Mouse (Mus musculus) c-Kit-positive CD71-positive TER-119-negative erythroid progenitor cells, embryonic 14.5 days (primary cell): ENCODE results near the gene Sytl3.
"Not testable (repeated sequence)": the region's sequence is repeated elsewhere in the genome, so short reads cannot be mapped to it uniquely, and the experiment has no call there.

Experiments used
- DNase-seq: peaks from one replicate; pipeline ENCODE4 v3.0.0-alpha.2; 2013; ENCODE audit warnings: low read depth

The Sytl3 gene

GRCm38 (mm10) chr17:6658801-6659200, at the start of gene Sytl3:
TSS of gene Sytl3 (plus strand) at chr17:6659093.
- not testable (repeated sequence) for DNase-seq

DNA sequence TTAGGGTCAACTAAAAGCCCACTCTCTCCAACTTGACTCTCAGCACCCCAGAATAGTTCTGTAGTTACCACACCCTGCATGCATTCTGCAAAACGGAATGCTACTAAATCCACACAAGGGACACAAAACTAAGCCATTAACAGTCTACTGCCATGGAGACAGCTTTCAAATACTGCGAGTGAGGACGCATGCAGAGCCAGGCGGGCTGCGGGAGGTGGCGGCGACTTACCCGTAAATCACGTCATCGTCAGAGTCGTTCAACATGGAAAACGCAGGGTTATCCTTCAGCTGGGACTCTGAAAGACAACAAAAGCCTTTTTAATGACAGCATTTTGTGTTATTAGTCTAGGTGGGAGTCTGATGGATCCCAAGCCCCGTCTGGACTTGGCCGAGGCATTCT, 45.4 kb upstream of the Sytl3 start:
- not testable (repeated sequence) for DNase-seq

GRCm38 (mm10) chr17:6614316-6614715, 44.6 kb upstream of the Sytl3 start:
- DNase-seq: not testable (repeated sequence)

DNA sequence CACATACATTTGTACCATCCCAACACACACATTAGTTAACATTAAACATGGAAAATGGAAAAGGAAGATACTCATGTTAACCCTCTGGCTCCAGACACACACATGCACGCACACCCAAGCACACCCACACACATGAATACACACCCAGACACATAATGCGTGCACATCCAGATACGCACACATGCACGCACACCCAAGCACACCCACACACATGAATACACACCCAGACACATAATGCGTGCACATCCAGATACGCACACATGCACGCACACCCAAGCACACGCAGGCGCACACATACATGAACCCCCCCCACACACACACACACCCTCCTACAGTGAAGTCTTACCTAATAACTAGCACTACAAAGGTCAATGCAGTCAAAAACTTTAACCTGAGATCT, 42.2 kb upstream of the Sytl3 start:
- DNase-seq: not testable (repeated sequence)

GRCm38 (mm10) chr17:6617689-6618400, 41.0 kb upstream of the Sytl3 start:
- DNase-seq: not testable (repeated sequence)

DNA sequence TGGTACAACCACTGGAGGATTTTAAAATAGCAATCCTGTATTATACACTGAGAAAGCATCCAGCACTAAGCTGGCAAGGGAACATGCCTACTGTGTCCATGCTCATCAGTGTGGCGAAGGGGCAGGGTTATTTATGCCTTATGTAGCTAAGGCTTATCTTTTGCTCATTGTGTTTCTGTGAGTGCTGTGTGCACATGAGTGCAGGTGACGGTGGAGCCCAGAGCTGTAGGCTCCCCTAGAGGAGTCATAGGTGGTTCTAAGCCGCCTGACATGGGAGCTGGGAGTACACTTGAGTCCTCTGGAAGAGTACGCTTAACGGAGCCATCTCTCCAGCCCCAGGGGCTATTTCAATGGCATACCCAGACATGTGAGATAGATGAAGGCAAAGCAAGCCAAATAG, 39.6 kb upstream of the Sytl3 start:
- not testable (repeated sequence) for DNase-seq

- DNase-seq: not testable (repeated sequence)
These were observed 38.9 kb upstream of the Sytl3 start for GRCm38 (mm10) chr17:6620035-6620434.

GRCm38 (mm10) chr17:6620730-6621451, 38.0 kb upstream of the Sytl3 start:
- DNase-seq: not testable (repeated sequence)

DNA sequence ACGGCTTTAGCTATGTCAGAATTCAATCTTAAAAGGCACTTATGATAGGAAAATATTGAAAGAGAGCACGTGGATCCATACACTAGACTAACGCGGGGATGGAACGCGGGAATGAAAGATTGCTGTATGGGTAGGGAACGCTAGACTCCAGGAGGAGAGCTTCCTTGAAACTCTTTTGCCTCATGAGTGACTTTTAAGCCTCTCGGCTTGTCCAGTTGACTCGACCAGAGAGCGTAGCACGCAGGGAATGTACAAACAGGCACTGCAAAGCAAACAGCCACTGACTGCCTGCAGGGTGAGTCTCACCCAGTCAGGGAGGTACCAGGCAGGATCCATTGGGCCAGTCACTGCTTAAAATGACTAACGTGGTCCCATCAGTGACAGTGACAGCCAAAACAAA, 36.9 kb upstream of the Sytl3 start:
- not testable (repeated sequence) for DNase-seq

DNA sequence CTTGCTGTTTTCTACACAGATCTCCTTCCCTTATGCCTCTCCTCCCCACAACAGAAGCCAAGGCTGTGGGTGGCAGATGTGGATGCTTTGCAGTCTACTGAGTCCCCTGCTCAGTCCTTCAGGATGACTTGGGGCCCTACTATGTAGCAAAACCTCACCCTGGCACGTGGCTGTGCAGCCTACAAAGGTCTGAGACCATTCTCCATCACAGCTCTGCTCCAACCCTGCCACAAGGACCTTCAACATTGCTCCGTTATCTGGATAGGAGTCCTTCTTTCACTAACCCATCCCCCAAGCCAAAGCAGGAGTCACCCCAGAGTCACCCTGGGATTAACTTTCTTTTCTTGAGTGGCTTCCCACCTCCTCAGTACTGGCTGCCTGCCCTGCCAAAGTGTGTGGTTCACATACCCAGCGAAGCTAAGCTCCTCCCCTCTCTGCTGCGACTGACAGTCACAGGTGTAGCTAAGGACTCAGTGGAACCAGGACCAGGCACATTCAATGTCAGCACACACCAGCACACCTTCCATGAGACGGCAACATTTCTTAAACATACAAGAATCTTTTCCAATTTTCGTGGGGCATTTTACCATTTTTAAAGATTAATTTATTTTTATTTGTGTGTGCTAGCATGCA, 33.9 kb upstream of the Sytl3 start:
- not testable (repeated sequence) for DNase-seq

- DNase-seq: not testable (repeated sequence)
These were observed 28.5 kb upstream of the Sytl3 start for GRCm38 (mm10) chr17:6630398-6630797.

- not testable (repeated sequence) for DNase-seq
These were observed 26.0 kb upstream of the Sytl3 start for GRCm38 (mm10) chr17:6632850-6633249.

GRCm38 (mm10) chr17:6635781-6636180, 23.1 kb upstream of the Sytl3 start:
- DNase-seq: not testable (repeated sequence)

GRCm38 (mm10) chr17:6636861-6637260, 22.0 kb upstream of the Sytl3 start:
- DNase-seq: no peak

- DNase-seq: not testable (repeated sequence)
These were observed 21.5 kb upstream of the Sytl3 start for GRCm38 (mm10) chr17:6637434-6637833.

DNA sequence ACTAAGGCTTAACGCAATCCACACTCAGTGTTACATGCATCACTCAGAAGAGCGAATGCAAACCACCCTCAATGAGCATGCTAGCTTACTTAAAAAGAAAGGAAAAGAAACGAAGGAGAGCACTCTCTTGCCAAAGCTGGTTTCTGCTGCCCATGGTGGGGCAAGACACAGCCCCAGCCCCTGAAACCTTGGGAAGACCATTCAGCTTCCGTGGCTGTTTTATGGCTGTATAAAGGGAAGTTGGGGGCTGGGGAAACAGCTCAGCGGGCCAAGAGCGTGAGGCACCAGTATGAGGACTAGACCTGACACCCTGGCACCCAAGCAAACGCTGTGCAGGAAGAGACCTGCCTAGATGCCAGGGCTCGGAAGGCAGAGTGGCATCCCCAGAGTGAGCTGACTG, 20.4 kb upstream of the Sytl3 start:
- DNase-seq: not testable (repeated sequence)

GRCm38 (mm10) chr17:6639486-6639885, 19.4 kb upstream of the Sytl3 start:
- not testable (repeated sequence) for DNase-seq

DNA sequence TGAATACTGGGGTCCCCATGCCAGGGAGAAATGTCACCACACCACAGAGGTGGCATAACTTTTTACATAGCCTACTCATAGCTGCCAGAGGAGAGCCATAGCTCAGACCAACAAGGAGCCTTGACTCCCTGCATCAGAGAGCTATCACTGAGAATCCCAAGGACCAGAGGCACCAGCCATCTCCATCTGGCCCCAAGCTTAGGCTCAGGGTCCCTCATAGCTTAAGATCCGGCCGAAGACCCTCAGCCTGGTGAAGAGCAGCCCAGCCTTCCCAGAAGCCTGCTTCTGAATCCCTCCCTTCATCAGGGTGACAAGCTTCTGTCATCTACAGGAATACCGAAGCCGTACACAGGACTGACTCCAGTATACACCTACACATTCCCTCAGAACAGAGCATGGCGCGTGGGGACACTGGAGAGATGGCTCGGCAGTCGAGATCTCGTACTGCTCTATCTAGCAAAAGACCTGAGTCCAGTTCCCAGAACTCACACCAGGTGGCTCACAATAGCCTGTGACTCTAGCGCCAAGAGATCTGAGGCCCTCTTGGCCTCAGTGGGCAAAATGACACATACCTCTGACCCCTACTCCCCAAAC, 18.8 kb upstream of the Sytl3 start:
- DNase-seq: not testable (repeated sequence)

DNA sequence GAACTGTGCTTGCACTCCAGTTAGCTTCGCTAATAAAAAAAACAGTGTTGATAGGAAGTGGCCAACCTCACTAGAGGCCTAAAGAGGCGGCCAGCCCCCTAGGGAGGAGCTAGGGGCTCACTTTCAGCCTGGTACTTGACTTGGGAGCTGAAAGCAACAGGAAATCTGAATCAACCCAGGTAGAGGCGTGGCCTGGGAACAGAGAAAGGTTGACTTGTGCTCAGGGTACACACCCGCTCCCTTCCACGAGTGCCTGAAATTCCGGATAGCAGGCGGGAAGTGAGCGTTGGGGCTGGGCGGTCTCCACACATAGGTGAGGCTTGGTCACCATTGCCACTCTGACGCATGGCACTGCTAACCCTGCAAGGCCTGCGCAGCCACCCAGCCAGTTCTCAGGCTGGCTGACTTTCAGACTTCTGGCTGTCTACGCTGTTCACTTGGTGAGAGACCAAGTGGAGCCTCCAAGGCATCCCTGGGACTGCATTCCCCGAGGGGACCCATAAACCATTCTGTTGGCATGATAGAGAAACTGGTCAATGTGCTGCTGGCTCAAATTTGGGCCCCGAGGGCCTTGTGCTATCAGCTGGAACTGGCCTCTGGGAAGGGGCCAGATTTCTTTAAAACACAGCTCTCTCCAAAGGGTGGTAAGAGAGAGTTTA, 18.0 kb upstream of the Sytl3 start:
- not testable (repeated sequence) for DNase-seq

DNA sequence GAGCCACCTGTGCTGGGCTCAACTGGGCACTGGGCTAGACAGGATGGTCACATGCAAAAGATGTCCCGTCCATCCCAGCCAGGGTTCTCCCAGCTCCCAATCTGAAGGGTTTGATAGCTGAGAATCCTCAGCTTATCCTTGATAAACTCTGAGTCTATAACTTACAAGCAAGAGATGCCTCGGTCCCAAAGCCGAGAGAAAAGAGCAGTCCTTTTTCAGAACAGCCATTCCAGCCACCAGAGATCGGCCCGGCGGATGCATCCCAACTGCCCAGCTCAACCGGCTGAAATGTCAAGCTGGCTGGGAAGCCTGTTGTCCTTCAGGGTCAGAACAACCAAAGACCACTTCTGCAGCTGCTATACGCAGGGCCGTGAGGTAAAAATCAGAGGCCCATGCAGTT, 14.7 kb upstream of the Sytl3 start:
- DNase-seq: not testable (repeated sequence)

GRCm38 (mm10) chr17:6644673-6645072, 14.2 kb upstream of the Sytl3 start:
- not testable (repeated sequence) for DNase-seq

DNA sequence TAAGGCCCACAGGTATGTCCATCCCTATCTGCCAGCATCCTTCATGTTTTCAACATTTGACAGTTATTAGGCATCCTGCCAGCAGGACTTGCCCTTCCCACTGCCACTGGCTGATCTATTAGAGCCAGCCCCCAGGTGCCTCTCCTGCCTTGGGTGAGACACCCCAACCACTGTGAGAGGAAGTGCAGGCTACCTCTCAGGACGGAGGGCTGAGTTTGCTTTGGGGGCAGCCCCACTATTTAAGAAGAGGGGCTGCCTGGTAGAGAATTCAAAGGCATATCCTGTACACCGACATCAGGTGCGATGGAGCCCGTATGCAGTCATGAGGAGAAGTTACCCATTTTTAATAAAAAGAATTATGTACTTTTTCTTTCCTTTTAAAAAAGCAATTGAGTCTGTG, 13.2 kb upstream of the Sytl3 start:
- DNase-seq: not testable (repeated sequence)
